Mouse (Mus musculus) ES-E14 (cell line): ENCODE measurements around the gene Ubqln2. TPM values are rescaled to one million over a fixed set of nuclear protein-coding genes. Genes with fewer than 3 reads are reported as not detected.

Experiments used
- DNase-seq: peaks from one replicate; pipeline ENCODE4 v3.0.0-alpha.2; 2013; ENCODE audit warnings: low read depth, low spot score
- H3K27ac ChIP-seq: 2 replicates; pipeline ENCODE4 v1.5.1; 2012; ENCODE audit warnings: low read depth, mild to moderate bottlenecking, low read length, moderate library complexity, mixed read lengths; ENCODE audit not compliant: poor library complexity, insufficient read depth, severe bottlenecking
- H3K36me3 ChIP-seq: 2 replicates; pipeline ENCODE4 v1.6.1; 2012; ENCODE audit warnings: mild to moderate bottlenecking, low read length, moderate library complexity, mixed read lengths; ENCODE audit not compliant: control insufficient read depth, poor library complexity, insufficient read depth, severe bottlenecking
- H3K4me1 ChIP-seq, 2 experiments: fragments of 150-350 bp in 1 of 2; sonication (generic) in 1 of 2; 2 replicates each; pipeline ENCODE4 v1.6.1; 2012; ENCODE audit warnings: low read length in 2 of 2, mild to moderate bottlenecking in 1 of 2, mixed read lengths in 1 of 2; ENCODE audit not compliant: control insufficient read depth in 2 of 2, insufficient read depth in 2 of 2, poor library complexity in 1 of 2
- H3K4me3 ChIP-seq, 2 experiments: fragments of 150-350 bp in 1 of 2; sonication (generic) in 1 of 2; 2 replicates each; pipeline ENCODE4 v1.5.1; 2012; ENCODE audit warnings: low read length in 2 of 2, low read depth in 1 of 2, mild to moderate bottlenecking in 1 of 2, mixed read lengths in 1 of 2; ENCODE audit not compliant: insufficient read depth in 1 of 2, poor library complexity in 1 of 2, severe bottlenecking in 1 of 2
- H3K9ac ChIP-seq: 2 replicates; pipeline ENCODE4 v1.6.1; 2012; ENCODE audit warnings: low read depth, mild to moderate bottlenecking, low read length, mixed read lengths; ENCODE audit not compliant: poor library complexity, insufficient read depth, severe bottlenecking
- H3K9me3 ChIP-seq: fragments of 150-350 bp; sonication (generic); 2 replicates; pipeline ENCODE4 v1.6.1; 2012; ENCODE audit warnings: low read depth, mild to moderate bottlenecking, low read length; ENCODE audit not compliant: control insufficient read depth, insufficient read depth
- CHD2 ChIP-seq: IDR thresholded peaks from 2 replicates; pipeline ENCODE4 v1.6.1; 2014; ENCODE audit warnings: mild to moderate bottlenecking, low read depth, low read length, inconsistent platforms
- HCFC1 ChIP-seq: IDR thresholded peaks from 2 replicates; pipeline ENCODE4 v1.6.1; 2012; ENCODE audit warnings: low read length, inconsistent platforms, borderline replicate concordance; ENCODE audit not compliant: insufficient read depth
- MAFK ChIP-seq: IDR thresholded peaks from 2 replicates; pipeline ENCODE4 v1.6.1; 2014; ENCODE audit warnings: mild to moderate bottlenecking, low read depth, low read length, inconsistent platforms; ENCODE audit not compliant: insufficient read depth
- ZC3H11A ChIP-seq: IDR thresholded peaks from 2 replicates; pipeline ENCODE4 v1.6.1; 2012; ENCODE audit warnings: low read depth, mild to moderate bottlenecking, inconsistent platforms, low read length, borderline replicate concordance
- ZNF384 ChIP-seq: IDR thresholded peaks from 2 replicates; pipeline ENCODE4 v1.6.1; 2012; ENCODE audit warnings: low read depth, low read length, inconsistent platforms
- in situ Hi-C, 2 experiments: fragments of 600-800 bp; cut with MboI; formaldehyde crosslinking; loops; one replicate each; pipeline ENCODE4 v1.15.1; 2025; ENCODE audit warnings: low sequenced_read_pairs in 2 of 2, inconsistent platforms in 1 of 2; ENCODE audit not compliant: unreplicated experiment in 2 of 2
- total RNA-seq: library from RNA; depleted of rRNA; stranded (reverse); fragments of 300-350 nt; gene quantifications from 2 replicates; pipeline ENCODE4 v1.2.3, GENCODE M21; 2012

Gene Ubqln2
- total RNA-seq, 1 experiment: 20.9 TPM

DNA sequence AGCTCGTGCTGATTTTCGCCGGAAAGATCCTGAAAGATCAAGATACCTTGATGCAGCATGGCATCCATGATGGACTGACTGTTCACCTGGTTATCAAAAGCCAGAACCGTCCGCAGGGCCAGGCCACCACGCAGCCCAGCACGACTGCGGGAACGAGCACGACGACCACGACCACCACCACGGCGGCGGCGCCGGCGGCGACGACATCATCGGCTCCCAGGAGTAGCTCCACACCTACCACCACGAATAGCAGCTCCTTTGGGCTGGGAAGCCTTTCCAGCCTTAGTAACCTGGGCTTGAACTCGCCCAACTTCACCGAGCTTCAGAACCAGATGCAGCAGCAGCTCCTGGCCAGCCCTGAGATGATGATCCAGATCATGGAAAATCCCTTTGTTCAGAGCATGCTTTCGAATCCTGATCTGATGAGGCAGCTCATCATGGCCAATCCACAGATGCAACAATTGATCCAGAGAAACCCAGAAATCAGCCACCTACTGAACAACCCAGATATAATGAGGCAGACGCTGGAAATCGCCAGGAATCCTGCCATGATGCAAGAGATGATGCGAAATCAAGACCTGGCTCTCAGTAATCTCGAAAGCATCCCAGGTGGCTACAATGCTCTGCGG, 752 bp downstream of the Ubqln2 start:
- TF ChIP-seq ZC3H11A (no peak), HCFC1 (no peak), CHD2 (no peak), MAFK (no peak), ZNF384 (no peak)
- Histone ChIP-seq H3K4me3 (peak overlapping the region; percentile 82 to 99), H3K36me3 (peaks cover 10% of the 10 kb centered on the region; the same call in 1 of the 2 replicates), H3K4me1 (no peaks in the 10 kb centered on the region; a peak in 1 of 4 replicates), H3K9me3 (no peaks in the 10 kb centered on the region), H3K9ac (peak overlapping the region; percentile 98), H3K27ac (peak overlapping the region; percentile 90)
- in situ Hi-C loops: no loop called here
- DNase-seq: no peak

DNA sequence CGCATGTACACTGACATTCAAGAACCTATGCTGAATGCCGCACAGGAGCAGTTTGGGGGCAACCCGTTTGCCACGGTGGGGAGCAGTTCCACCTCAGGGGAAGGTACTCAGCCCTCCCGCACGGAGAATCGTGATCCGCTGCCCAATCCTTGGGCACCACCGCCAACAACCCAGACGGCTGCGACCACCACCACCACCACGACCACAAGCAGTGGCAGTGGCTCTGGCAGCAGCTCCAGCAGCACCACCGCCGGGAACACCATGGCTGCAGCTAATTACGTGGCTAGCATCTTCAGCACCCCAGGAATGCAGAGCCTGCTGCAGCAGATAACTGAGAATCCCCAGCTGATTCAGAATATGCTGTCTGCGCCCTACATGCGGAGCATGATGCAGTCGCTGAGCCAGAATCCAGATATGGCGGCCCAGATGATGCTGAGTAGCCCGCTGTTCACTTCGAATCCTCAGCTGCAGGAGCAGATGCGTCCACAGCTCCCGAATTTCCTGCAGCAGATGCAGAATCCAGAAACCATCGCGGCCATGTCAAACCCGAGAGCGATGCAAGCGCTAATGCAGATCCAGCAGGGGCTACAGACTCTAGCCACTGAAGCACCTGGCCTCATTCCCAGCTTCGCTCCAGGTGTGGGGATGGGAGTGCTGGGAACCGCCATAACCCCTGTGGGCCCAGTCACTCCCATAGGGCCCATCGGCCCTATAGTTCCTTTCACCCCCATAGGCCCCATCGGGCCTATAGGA, 1.4 kb downstream of the Ubqln2 start:
- Histone ChIP-seq H3K9ac (peak overlapping the region; percentile 43; the same call in 1 of the 2 replicates), H3K4me3 (peak overlapping the region; percentile 82 to 99), H3K4me1 (no peaks in the 10 kb centered on the region; a peak in 1 of 4 replicates), H3K36me3 (peaks cover 10% of the 10 kb centered on the region; the same call in 1 of the 2 replicates), H3K27ac (no peak overlapping the region), H3K9me3 (no peaks in the 10 kb centered on the region)
- DNase-seq: no peak
- in situ Hi-C loops: no loop called here
- no peak for TF ChIP-seq ZNF384
- TF ChIP-seq MAFK: no peak
- TF ChIP-seq ZC3H11A: no peak
- TF ChIP-seq HCFC1: no peak
- no peak for TF ChIP-seq CHD2

DNA sequence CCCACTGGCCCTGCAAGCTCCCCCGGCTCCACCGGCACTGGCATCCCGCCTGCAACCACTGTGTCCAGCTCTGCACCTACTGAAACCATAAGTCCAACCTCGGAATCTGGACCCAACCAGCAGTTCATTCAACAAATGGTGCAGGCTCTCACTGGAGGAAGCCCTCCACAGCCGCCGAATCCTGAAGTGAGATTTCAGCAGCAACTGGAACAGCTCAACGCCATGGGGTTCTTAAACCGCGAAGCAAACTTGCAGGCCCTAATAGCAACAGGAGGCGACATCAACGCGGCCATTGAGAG, 2.0 kb downstream of the Ubqln2 start:
- H3K9ac ChIP-seq: peak overlapping the region; percentile 43
- in situ Hi-C loops: no loop called here
- DNase-seq: no peak
- no peaks in the 10 kb centered on the region for H3K9me3 ChIP-seq
- TF ChIP-seq HCFC1 (no peak), ZNF384 (no peak), MAFK (no peak), ZC3H11A (no peak), CHD2 (no peak)
- H3K27ac ChIP-seq: no peak overlapping the region
- peaks cover 10% of the 10 kb centered on the region; the same call in 1 of the 2 replicates for H3K36me3 ChIP-seq
- H3K4me3 ChIP-seq: peak overlapping the region; percentile 82 to 99; a peak in 3 of 4 replicates
- H3K4me1 ChIP-seq: no peaks in the 10 kb centered on the region; a peak in 1 of 4 replicates

DNA sequence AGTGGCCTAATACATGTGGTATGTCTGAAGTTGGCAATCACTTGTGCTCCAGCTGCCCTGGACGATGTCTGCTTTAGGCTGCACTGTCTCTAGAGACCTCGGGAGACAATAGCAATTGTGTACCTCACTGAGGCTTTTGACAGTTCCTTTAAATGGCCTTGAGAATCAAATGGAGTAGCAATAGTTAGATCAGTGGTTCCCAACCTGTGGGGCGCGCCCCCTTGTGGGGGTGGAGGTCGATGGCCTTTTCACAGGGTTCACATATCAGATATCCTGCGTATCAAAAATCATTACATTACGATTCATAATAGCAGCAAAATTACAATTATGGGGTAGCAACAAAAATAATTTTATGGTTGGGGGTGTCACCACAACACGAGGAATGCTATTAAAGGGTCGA, 7.9 kb downstream of the Ubqln2 start:
- in situ Hi-C loops: no loop called here
- H3K9me3 ChIP-seq: no peaks in the 10 kb centered on the region
- no peak overlapping the region for H3K4me3 ChIP-seq
- TF ChIP-seq ZC3H11A: no peak
- no peak overlapping the region for H3K9ac ChIP-seq
- no peak for DNase-seq
- no peaks in the 10 kb centered on the region; a peak in 1 of 4 replicates for H3K4me1 ChIP-seq
- H3K27ac ChIP-seq: no peak overlapping the region
- no peaks in the 10 kb centered on the region for H3K36me3 ChIP-seq

DNA sequence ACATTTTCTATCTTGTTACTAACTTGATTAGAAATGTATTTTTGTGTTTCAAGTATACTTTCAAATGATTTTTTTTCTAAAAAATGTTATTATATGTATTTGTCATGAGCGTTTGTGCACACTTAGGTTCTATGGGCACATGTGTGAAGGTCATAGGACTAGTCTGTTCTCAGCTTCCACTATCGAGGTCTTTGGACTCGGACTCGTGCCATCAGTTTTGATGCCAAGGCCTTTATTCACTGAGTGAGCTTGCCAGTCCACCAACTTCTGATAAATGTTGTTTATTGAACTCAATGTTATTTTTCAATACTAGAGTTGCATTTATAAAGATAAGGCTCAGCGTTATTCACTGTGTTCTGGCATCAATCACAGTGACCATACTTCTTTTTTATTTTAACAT, 17.5 kb downstream of the Ubqln2 start:
- Histone ChIP-seq H3K9ac (no peak overlapping the region), H3K27ac (no peak overlapping the region), H3K4me1 (no peaks in the 10 kb centered on the region), H3K36me3 (no peaks in the 10 kb centered on the region), H3K9me3 (no peaks in the 10 kb centered on the region), H3K4me3 (no peak overlapping the region)
- no peak for TF ChIP-seq CHD2
- TF ChIP-seq ZC3H11A: no peak
- TF ChIP-seq MAFK: no peak
- no peak for TF ChIP-seq ZNF384
- TF ChIP-seq HCFC1: no peak
- in situ Hi-C loops: no loop called here
- no peak for DNase-seq
